Mouse (Mus musculus) liver, embryonic 14.5 days (tissue): ENCODE results near the gene Lmna. TPM values are rescaled to one million over a fixed set of nuclear protein-coding genes. Genes with fewer than 3 reads are reported as not detected.

Experiments used
- ATAC-seq: fragments of 200-750 bp; cut with Nextera tagmentation; 2 replicates; pipeline ENCODE4 v1.8.0; 2017; ENCODE audit warnings: moderate number of reproducible peaks, mild to moderate bottlenecking, moderate library complexity; ENCODE audit not compliant: insufficient read depth
- DNase-seq, 3 experiments: peaks; one replicate each; pipeline ENCODE4 v3.0.0-alpha.2; 2012 to 2013; ENCODE audit warnings: low read depth in 3 of 3, low spot score in 3 of 3
- H3K27ac ChIP-seq: fragments of 300-500 bp; sonication (generic); 2 replicates; pipeline ENCODE4 v1.5.1; 2014; ENCODE audit warnings: moderate library complexity, mild to moderate bottlenecking, control low read depth, inconsistent platforms
- H3K27me3 ChIP-seq: fragments of 300-500 bp; sonication (generic); 2 replicates; pipeline ENCODE4 v1.6.1; 2014; ENCODE audit warnings: mild to moderate bottlenecking, low read length, moderate library complexity; ENCODE audit not compliant: control insufficient read depth, insufficient read depth
- H3K36me3 ChIP-seq: fragments of 300-500 bp; sonication (generic); replicated peaks from 2 replicates; pipeline ENCODE4 v1.6.1; 2014; ENCODE audit warnings: low read depth; ENCODE audit not compliant: control insufficient read depth, insufficient read depth
- H3K4me1 ChIP-seq, 2 experiments: fragments of 200-500 bp in 1 of 2; fragments of 300-500 bp in 1 of 2; sonication (generic) in 1 of 2; replicated peaks; 2 replicates each; pipeline ENCODE4 v1.6.1; 2012 to 2014; ENCODE audit warnings: antibody characterized with exemption in 1 of 2, inconsistent platforms in 1 of 2, low read length in 1 of 2; ENCODE audit not compliant: control insufficient read depth in 2 of 2, insufficient read depth in 2 of 2
- H3K4me2 ChIP-seq: fragments of 300-500 bp; sonication (generic); 2 replicates; pipeline ENCODE4 v1.6.1; 2014; ENCODE audit warnings: low read depth, mild to moderate bottlenecking, control low read depth, moderate library complexity
- H3K4me3 ChIP-seq, 2 experiments: fragments of 200-500 bp in 1 of 2; fragments of 300-500 bp in 1 of 2; sonication (generic) in 1 of 2; 2 replicates each; pipeline ENCODE4 v1.5.1; 2012 to 2014; ENCODE audit warnings: low read depth in 2 of 2, low read length in 2 of 2, mild to moderate bottlenecking in 2 of 2, control low read depth in 1 of 2, inconsistent platforms in 1 of 2, moderate library complexity in 1 of 2; ENCODE audit not compliant: insufficient read depth in 1 of 2
- H3K9ac ChIP-seq: fragments of 300-500 bp; sonication (generic); replicated peaks from 2 replicates; pipeline ENCODE4 v1.6.1; 2014; ENCODE audit warnings: mild to moderate bottlenecking, control low read depth, moderate library complexity
- H3K9me3 ChIP-seq: fragments of 300-500 bp; sonication (generic); 2 replicates; pipeline ENCODE4 v1.6.1; 2016; ENCODE audit warnings: low read length, mixed read lengths; ENCODE audit not compliant: control insufficient read depth
- CTCF ChIP-seq: IDR thresholded peaks from 2 replicates; pipeline ENCODE4 v1.5.1; 2016; ENCODE audit warnings: antibody characterized with exemption, low read depth, control low read depth
- EP300 ChIP-seq: IDR thresholded peaks from 2 replicates; pipeline ENCODE4 v1.6.1; 2016; ENCODE audit warnings: antibody characterized with exemption, low read depth
- WGBS: fragments of 180-500 bp; shearing (Covaris S2); extraction: QIAGEN DNeasy Blood & Tissue Kit; methylation state at CpG from one replicate; pipeline ENCODE4 v1.1.7; 2014; ENCODE audit not compliant: insufficient replicate concordance; 5-methylcytosine and 5-hydroxymethylcytosine counted together
- polyA plus RNA-seq, 2 experiments: library from polyadenylated mRNA; depleted of rRNA in 1 of 2; stranded (reverse) in 1 of 2; unstranded in 1 of 2; fragments of >200 nt; fragmentation: Nextera tagmentation in 1 of 2; extraction: Ambion mirVana in 1 of 2; gene quantifications; 2 replicates each; pipeline versions ENCODE4 v1.2.1 to v1.2.3; 2012 to 2014

Lmna gene
- polyA plus RNA-seq, 2 experiments: 58.7 to 115 TPM

GRCm38 (mm10) chr3:88486887-88487286 is 22.9 kb downstream of the Lmna start:
- Histone ChIP-seq H3K27ac (no peak overlapping the region), H3K9ac (no peak overlapping the region), H3K4me3 (no peak overlapping the region), H3K36me3 (peaks cover 61% of the 10 kb centered on the region), H3K9me3 (no peaks in the 10 kb centered on the region), H3K4me1 (peaks cover 9 to 16% of the 10 kb centered on the region in 2 experiments), H3K27me3 (no peaks in the 10 kb centered on the region), H3K4me2 (no peak overlapping the region)
- DNase-seq (no peak), ATAC-seq (no peak)
- WGBS: 76% methylated on average over 4 of the region's 4 CpGs
- no peak for TF ChIP-seq CTCF

GRCm38 (mm10) chr3:88486043-88486442 is 23.7 kb downstream of the Lmna start:
- H3K4me2 ChIP-seq: no peak overlapping the region
- H3K4me1 ChIP-seq: peaks cover 2 to 10% of the 10 kb centered on the region in 2 experiments
- no peak for ATAC-seq
- peaks cover 62% of the 10 kb centered on the region for H3K36me3 ChIP-seq
- WGBS: 69% methylated on average over 5 of the region's 5 CpGs
- H3K9me3 ChIP-seq: no peaks in the 10 kb centered on the region
- TF ChIP-seq EP300 (no peak), CTCF (no peak)
- H3K27ac ChIP-seq: no peak overlapping the region
- no peaks in the 10 kb centered on the region for H3K27me3 ChIP-seq
- H3K4me3 ChIP-seq: no peak overlapping the region
- no peak overlapping the region for H3K9ac ChIP-seq
- no peak for DNase-seq

GRCm38 (mm10) chr3:88484597-88485316 is 25.0 kb downstream of the Lmna start:
- no peak for ATAC-seq
- Histone ChIP-seq H3K36me3 (peaks cover 60% of the 10 kb centered on the region), H3K4me2 (no peak overlapping the region), H3K4me1 (0 out of 4 replicates have a peak, but pooled peaks cover 0 to 2% of the 10 kb centered on the region in 2 experiments), H3K27me3 (no peaks in the 10 kb centered on the region), H3K9ac (no peak overlapping the region), H3K9me3 (no peaks in the 10 kb centered on the region), H3K4me3 (no peak overlapping the region), H3K27ac (no peak overlapping the region)
- TF ChIP-seq CTCF (no peak), EP300 (no peak)
- WGBS: 43% methylated on average over 39 of the region's 39 CpGs
- no peak for DNase-seq

- whole genome bisulfite sequencing: 15% methylated on average over 5 of the region's 5 CpGs
- H3K4me1 ChIP-seq: no peaks in the 10 kb centered on the region
- no peak overlapping the region for H3K27ac ChIP-seq
- no peaks in the 10 kb centered on the region for H3K9me3 ChIP-seq
- no peak overlapping the region for H3K4me3 ChIP-seq
- ATAC-seq: peak; percentile 54
- H3K4me2 ChIP-seq: no peak overlapping the region
- DNase-seq: peak in 1 of 3 experiments; percentile 53
- no peaks in the 10 kb centered on the region for H3K27me3 ChIP-seq
- H3K9ac ChIP-seq: no peak overlapping the region
- no peak for TF ChIP-seq EP300
- TF ChIP-seq CTCF: peak; percentile 97
- peaks cover 60% of the 10 kb centered on the region for H3K36me3 ChIP-seq
Measured at GRCm38 (mm10) chr3:88483621-88484020, 26.1 kb downstream of the Lmna start.

GRCm38 (mm10) chr3:88483141-88483540 is 26.6 kb downstream of the Lmna start:
- no peaks in the 10 kb centered on the region for H3K4me1 ChIP-seq
- H3K36me3 ChIP-seq: peaks cover 58% of the 10 kb centered on the region
- no peak for ATAC-seq
- WGBS: 66% methylated on average over 8 of the region's 8 CpGs
- no peak overlapping the region for H3K27ac ChIP-seq
- H3K9me3 ChIP-seq: no peaks in the 10 kb centered on the region
- no peak for DNase-seq
- H3K4me2 ChIP-seq: no peak overlapping the region
- H3K27me3 ChIP-seq: no peaks in the 10 kb centered on the region
- TF ChIP-seq CTCF: no peak
- TF ChIP-seq EP300: no peak
- H3K9ac ChIP-seq: no peak overlapping the region
- no peak overlapping the region for H3K4me3 ChIP-seq
